Mouse (Mus musculus): ENCODE results near the gene Gm8897. TPM values are rescaled to one million over a fixed set of nuclear protein-coding genes. Genes with fewer than 3 reads are reported as not detected.
"Not testable (repeated sequence)": the region's sequence is repeated elsewhere in the genome, so short reads cannot be mapped to it uniquely, and the experiment has no call there.

Gene Gm8897
- total RNA-seq (2021), result not detected

- DNase-seq (ENCODE audit: low spot score in 2 of 2); intact Hi-C loops (cut with DNase I): not testable (repeated sequence)
Measured at GRCm38 (mm10) chr5:11416118-11416517, at the start of gene Gm8897. Gene Gm8897, plus strand, starts transcription at chr5:11416418.

GRCm38 (mm10) chr5:11416691-11417090 lies 473 bp downstream of the Gm8897 start:
- DNase-seq (ENCODE audit: low spot score in 2 of 2); intact Hi-C loops (cut with DNase I): not testable (repeated sequence)

Other genes starting within 250 kb of the Gm8897 start
- not detected for gene Gm5861, start 233.3 kb upstream of the Gm8897 start, total RNA-seq (2021)
- not detected for gene Gm8890, start 160.4 kb upstream of the Gm8897 start, total RNA-seq (2021)
- gene Speer1, start 74.9 kb upstream of the Gm8897 start, total RNA-seq (2021), result not detected
- not detected for gene Gm8906, start 86.3 kb downstream of the Gm8897 start, total RNA-seq (2021)
- not detected for gene Gm6460, start 178.5 kb downstream of the Gm8897 start, total RNA-seq (2021)

Data from left cerebral cortex, postnatal 36 days (tissue).